Mouse (Mus musculus) thymus, adult 2 months (tissue): ENCODE results near the gene Cfap221. TPM values are rescaled to one million over a fixed set of nuclear protein-coding genes. Genes with fewer than 3 reads are reported as not detected.
A peak's percentile ranks its signal among the peaks of the same experiment; 100 is the strongest.

ENCODE experiments used
- DNase-seq: peaks from one replicate; pipeline ENCODE4 v3.0.0; 2021
- H3K27ac ChIP-seq: fragments of 200-500 bp; 2 replicates; pipeline ENCODE4 v1.5.1; 2012; ENCODE audit warnings: low read length, control low read depth; ENCODE audit not compliant: control insufficient read depth, insufficient read depth
- H3K27me3 ChIP-seq: fragments of 200-500 bp; 2 replicates; pipeline ENCODE4 v1.6.1; 2012; ENCODE audit warnings: mild to moderate bottlenecking, low read length, moderate library complexity, mixed read lengths; ENCODE audit not compliant: control insufficient read depth, insufficient read depth
- H3K36me3 ChIP-seq: fragments of 200-500 bp; 2 replicates; pipeline ENCODE4 v1.6.1; 2012; ENCODE audit warnings: mild to moderate bottlenecking, low read length, moderate library complexity; ENCODE audit not compliant: control insufficient read depth, insufficient read depth
- H3K4me1 ChIP-seq: fragments of 200-500 bp; replicated peaks from 2 replicates; pipeline ENCODE4 v1.6.1; 2012; ENCODE audit warnings: low read length; ENCODE audit not compliant: control insufficient read depth, insufficient read depth
- H3K4me3 ChIP-seq: fragments of 200-500 bp; 2 replicates; pipeline ENCODE4 v1.5.1; 2012; ENCODE audit warnings: mild to moderate bottlenecking, low read length, control low read depth, moderate library complexity; ENCODE audit not compliant: control insufficient read depth, insufficient read depth
- CTCF ChIP-seq: fragments of 200-500 bp; IDR thresholded peaks from 2 replicates; pipeline ENCODE4 v1.5.1; 2012; ENCODE audit warnings: mild to moderate bottlenecking, control low read depth, low read length, moderate library complexity, borderline replicate concordance; ENCODE audit not compliant: control insufficient read depth, poor library complexity, insufficient read depth; ENCODE audit errors: extremely low read depth
- POLR2A ChIP-seq: fragments of 200-500 bp; IDR thresholded peaks from 2 replicates; pipeline ENCODE4 v1.6.1; 2012; ENCODE audit warnings: mild to moderate bottlenecking, low read length, control low read depth, moderate library complexity; ENCODE audit not compliant: control insufficient read depth, poor library complexity, insufficient read depth; ENCODE audit errors: extremely low read depth
- WGBS: fragments of 180-500 bp; shearing (Covaris S2); methylation state at CpG from one replicate; pipeline ENCODE4 v1.1.7; 2018; 5-methylcytosine and 5-hydroxymethylcytosine counted together
- polyA plus RNA-seq: library from polyadenylated mRNA; depleted of rRNA; stranded (reverse); fragments of >200 nt; gene quantifications from 2 replicates; pipeline ENCODE4 v1.2.3, GENCODE M21; 2012

The Cfap221 gene
- polyA plus RNA-seq, 1 experiment: not detected

GRCm38 (mm10) chr1:119936861-119937260 is 60.2 kb downstream of the Cfap221 start:
- no peak overlapping the region for H3K4me3 ChIP-seq
- TF ChIP-seq POLR2A: no peak
- DNase-seq: no peak
- H3K27ac ChIP-seq: no peak overlapping the region
- WGBS: 57% methylated on average over 7 of the region's 7 CpGs
- no peaks in the 10 kb centered on the region for H3K27me3 ChIP-seq
- no peaks in the 10 kb centered on the region for H3K4me1 ChIP-seq
- H3K36me3 ChIP-seq: no peaks in the 10 kb centered on the region

DNA sequence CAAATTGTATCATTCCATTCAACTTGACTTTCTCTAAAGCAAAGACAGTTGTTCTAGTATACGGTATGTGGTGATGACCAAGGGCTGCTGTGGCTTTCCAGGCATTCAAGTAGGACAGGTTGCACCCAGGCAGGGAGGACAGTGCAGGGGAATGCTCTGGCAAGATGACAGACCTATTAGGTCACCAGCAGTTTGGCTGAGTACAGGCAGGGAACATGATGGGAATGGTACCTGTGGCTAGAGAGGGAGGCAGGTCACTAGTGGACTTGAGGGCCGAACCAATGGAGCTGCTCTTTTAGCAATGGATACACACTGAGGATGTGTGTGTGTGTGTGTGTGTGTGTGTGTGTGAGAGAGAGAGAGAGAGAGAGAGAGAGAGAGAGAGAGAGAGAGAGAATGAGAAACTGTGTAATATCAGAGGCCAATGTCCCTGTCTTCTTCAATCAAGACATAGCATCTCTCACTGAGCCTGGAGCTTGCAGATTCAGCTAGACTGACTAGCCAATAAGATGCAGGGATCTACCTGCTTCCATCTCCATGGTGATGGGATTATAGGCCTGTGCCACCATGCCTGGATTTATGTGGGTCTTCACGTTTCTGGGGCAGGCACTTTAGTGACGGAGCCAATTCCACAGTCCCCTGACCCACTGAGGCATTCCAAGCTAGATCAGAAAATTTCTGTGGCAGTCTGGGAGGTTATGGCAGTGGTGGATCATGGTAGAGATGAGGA is 65.4 kb downstream of the Cfap221 start:
- H3K4me3 ChIP-seq: no peak overlapping the region
- WGBS: 90% methylated on average over 4 of the region's 4 CpGs
- H3K36me3 ChIP-seq: no peaks in the 10 kb centered on the region

DNA sequence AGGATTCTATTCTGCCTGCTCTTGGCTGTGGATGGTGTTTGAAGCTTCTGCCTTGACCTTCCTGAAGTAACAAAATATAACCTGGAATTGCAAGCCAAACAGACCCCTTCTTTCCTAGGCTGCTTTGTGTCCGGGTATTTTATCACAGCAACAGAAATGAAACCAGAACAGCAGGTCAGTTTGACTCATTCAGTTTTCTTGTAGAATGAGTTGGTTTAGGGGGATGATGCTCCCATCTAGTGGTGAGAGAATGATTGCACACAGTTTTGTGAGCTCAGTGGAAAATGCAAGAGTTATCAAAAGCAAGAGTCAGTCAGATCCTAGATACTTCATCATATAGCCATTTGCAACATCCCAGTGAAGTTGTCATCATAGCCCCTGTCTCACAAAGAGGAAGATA is 67.3 kb downstream of the Cfap221 start:
- H3K4me3 ChIP-seq: no peak overlapping the region
- H3K4me1 ChIP-seq: no peaks in the 10 kb centered on the region
- no peak for DNase-seq
- TF ChIP-seq POLR2A: no peak
- no peak for TF ChIP-seq CTCF
- no peak overlapping the region for H3K27ac ChIP-seq
- H3K36me3 ChIP-seq: no peaks in the 10 kb centered on the region
- WGBS: 51% methylated on average over 1 of the region's 1 CpGs
- H3K27me3 ChIP-seq: no peaks in the 10 kb centered on the region

More for the DNA sequence above, 65.4 kb downstream of the Cfap221 start:
- Histone ChIP-seq H3K27ac (no peak overlapping the region), H3K4me1 (no peaks in the 10 kb centered on the region), H3K27me3 (no peaks in the 10 kb centered on the region)
- no peak for TF ChIP-seq POLR2A
- TF ChIP-seq CTCF: no peak
- DNase-seq: no peak

GRCm38 (mm10) chr1:119919299-119919698 is 77.7 kb downstream of the Cfap221 start:
- DNase-seq: peak; percentile 36
- no peaks in the 10 kb centered on the region for H3K36me3 ChIP-seq

DNA sequence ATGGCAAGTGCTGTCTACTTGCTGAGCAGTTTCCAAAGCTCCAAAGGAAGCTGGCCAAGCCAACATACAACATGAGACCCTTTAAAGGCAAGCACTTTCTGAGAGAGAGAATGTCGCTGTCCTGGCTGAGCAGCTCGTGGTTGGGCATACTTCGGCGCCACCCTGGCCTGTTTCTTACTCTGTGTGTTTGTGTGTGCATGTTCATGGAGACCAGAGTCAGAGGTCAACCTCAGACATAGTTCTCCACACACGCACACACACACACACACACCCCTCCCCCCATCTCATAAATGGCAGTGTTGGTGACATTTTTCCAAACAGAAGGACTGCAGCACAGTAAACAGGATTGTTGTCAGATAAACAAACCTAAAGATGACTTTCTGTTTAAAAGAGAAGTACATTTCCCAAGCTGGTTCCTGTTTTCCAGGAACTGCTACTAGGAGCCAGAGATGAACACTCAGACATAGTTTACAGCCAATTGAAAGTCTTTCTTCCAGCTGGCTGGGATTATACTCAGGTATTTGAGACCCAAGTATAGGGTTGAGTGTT is 80.1 kb downstream of the Cfap221 start:
- Histone ChIP-seq H3K4me1 (peaks cover 3% of the 10 kb centered on the region), H3K27ac (no peak overlapping the region), H3K4me3 (no peak overlapping the region), H3K36me3 (no peaks in the 10 kb centered on the region), H3K27me3 (no peaks in the 10 kb centered on the region)
- 93% methylated on average over 5 of the region's 5 CpGs for WGBS
- no peak for DNase-seq
- no peak for TF ChIP-seq POLR2A
- TF ChIP-seq CTCF: no peak

More at GRCm38 (mm10) chr1:119919299-119919698, 77.7 kb downstream of the Cfap221 start:
- no peaks in the 10 kb centered on the region for H3K4me1 ChIP-seq
- peak; percentile 30; the same call in 1 of the 2 replicates for TF ChIP-seq CTCF
- TF ChIP-seq POLR2A: no peak
- no peak overlapping the region for H3K4me3 ChIP-seq
- no peak overlapping the region for H3K27ac ChIP-seq
- WGBS: 61% methylated on average over 4 of the region's 4 CpGs
- no peaks in the 10 kb centered on the region for H3K27me3 ChIP-seq

GRCm38 (mm10) chr1:119912953-119913814 is 83.8 kb downstream of the Cfap221 start, which contains the start of gene Tmem177:
Gene Tmem177, minus strand, starts transcription at chr1:119913208.
- H3K4me3 ChIP-seq: peak within 1 kb of the TSS; percentile 57
- H3K4me1 ChIP-seq: peaks cover 3% of the 10 kb centered on the region
- H3K27ac ChIP-seq: peak within 1 kb of the TSS; percentile 46; the same call in 1 of the 2 replicates
- no peaks in the 10 kb centered on the region for H3K36me3 ChIP-seq
- H3K27me3 ChIP-seq: no peaks in the 10 kb centered on the region
- TF ChIP-seq CTCF (no peak), POLR2A (peak; percentile 81; the same call in 1 of the 2 replicates)
- DNase-seq: peak; percentile 99
- WGBS: 11% methylated on average over 42 of the region's 42 CpGs
